Mouse (Mus musculus) cerebellum, adult 2 months (tissue): ENCODE data around the gene Snx1.

Source experiments
- CTCF ChIP-seq: fragments of 200-500 bp; IDR thresholded peaks from 2 replicates; pipeline ENCODE4 v1.5.1; 2011; ENCODE audit warnings: low read depth, mild to moderate bottlenecking, control low read depth, low read length, moderate library complexity, borderline replicate concordance; ENCODE audit not compliant: insufficient read depth
- POLR2A ChIP-seq: fragments of 200-500 bp; IDR thresholded peaks from 2 replicates; pipeline ENCODE4 v1.6.1; 2011; ENCODE audit warnings: low read length, control low read depth, borderline replicate concordance; ENCODE audit not compliant: insufficient read depth

- TF ChIP-seq CTCF (peak; percentile 70; the same call in 1 of the 2 replicates), POLR2A (no peak)
These were observed 38.0 kb downstream of the Snx1 start for GRCm38 (mm10) chr9:66088411-66088810.
